Mouse (Mus musculus): Measurements from ENCODE around the gene Nfia. TPM values are rescaled to one million over a fixed set of nuclear protein-coding genes. Genes with fewer than 3 reads are reported as not detected.

Gene Nfia
- polyA plus RNA-seq, 1 experiment from 2014 or later: 37.2 TPM

DNA sequence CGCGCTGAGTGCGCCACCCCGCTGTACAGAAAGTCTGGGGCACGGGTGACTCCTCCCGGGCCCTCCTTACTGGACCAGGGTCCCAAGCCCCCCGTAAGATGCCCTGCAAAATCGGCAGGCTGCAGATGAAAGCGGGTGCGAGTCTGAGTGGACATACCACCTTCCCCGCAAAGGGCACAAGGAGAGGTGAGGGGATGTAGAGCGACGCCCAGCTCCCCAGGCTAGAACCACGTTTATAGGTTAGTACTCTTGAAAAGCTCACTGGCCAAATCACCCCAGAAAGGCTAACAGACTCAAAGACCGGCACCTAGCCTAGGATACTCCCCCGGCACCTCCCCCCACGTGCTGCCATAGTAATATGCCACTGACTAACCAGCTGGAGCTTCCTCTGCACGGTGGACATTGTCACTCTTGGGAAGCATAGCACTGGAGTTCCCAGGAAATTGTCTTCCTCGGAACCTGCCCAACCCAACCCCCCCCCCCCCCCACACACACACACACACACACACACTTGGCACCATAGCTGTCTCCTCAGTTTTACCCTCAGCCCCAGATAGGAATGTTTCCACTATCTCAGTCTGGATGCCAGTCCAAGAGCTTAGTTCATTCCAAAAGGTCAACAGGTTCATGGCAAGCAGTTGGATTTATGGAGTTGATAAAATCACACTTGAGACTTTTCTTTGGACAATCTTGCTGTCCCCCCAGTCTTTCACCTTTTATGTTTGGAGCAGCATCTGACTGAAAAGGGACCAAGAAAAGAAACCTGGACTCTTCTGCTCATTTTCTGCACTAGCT is 26.2 kb upstream of the Nfia start:
- WGBS: 6% methylated on average over 19 of the region's 19 CpGs
- ATAC-seq (ENCODE audit: low FRiP score, low TSS enrichment) (peak; percentile 52; the same call in 1 of the 2 replicates), DNase-seq (no peak)
- Histone ChIP-seq H3K4me3 (replicated peaks; ENCODE audit: low read depth, low read length) (peak overlapping the region; percentile 23), H3K4me1 (ENCODE audit: control insufficient read depth, insufficient read depth, low read length) (peaks cover 9% of the 10 kb centered on the region), H3K4me2 (ENCODE audit: low read length) (peak overlapping the region; percentile 71), H3K27ac (replicated peaks; ENCODE audit: low read depth, low read length) (no peak overlapping the region), H3K9ac (replicated peaks; ENCODE audit: low read length) (no peak overlapping the region; the same call in 1 of the 2 replicates), H3K36me3 (ENCODE audit: control insufficient read depth, insufficient read depth, low read length) (no peaks in the 10 kb centered on the region), H3K9me3 (ENCODE audit: control insufficient read depth, low read length) (no peaks in the 10 kb centered on the region), H3K27me3 (ENCODE audit: control insufficient read depth, insufficient read depth, low read length) (peaks cover 11% of the 10 kb centered on the region; the same call in 1 of the 2 replicates)

- Histone ChIP-seq H3K9me3 (ENCODE audit: control insufficient read depth, low read length) (no peaks in the 10 kb centered on the region), H3K4me3 (replicated peaks; ENCODE audit: low read depth, low read length) (no peak overlapping the region), H3K9ac (replicated peaks; ENCODE audit: low read length) (no peak overlapping the region), H3K4me1 (ENCODE audit: control insufficient read depth, insufficient read depth, low read length) (peaks cover 12% of the 10 kb centered on the region), H3K27me3 (ENCODE audit: control insufficient read depth, insufficient read depth, low read length) (peaks cover 48% of the 10 kb centered on the region), H3K27ac (replicated peaks; ENCODE audit: low read depth, low read length) (no peak overlapping the region), H3K4me2 (ENCODE audit: low read length) (no peak overlapping the region), H3K36me3 (ENCODE audit: control insufficient read depth, insufficient read depth, low read length) (no peaks in the 10 kb centered on the region)
- ATAC-seq (ENCODE audit: low FRiP score, low TSS enrichment): no peak
- 44% methylated on average over 4 of the region's 4 CpGs for WGBS
- no peak for DNase-seq
Observed at GRCm38 (mm10) chr4:97750401-97750800, 22.1 kb upstream of the Nfia start.

DNA sequence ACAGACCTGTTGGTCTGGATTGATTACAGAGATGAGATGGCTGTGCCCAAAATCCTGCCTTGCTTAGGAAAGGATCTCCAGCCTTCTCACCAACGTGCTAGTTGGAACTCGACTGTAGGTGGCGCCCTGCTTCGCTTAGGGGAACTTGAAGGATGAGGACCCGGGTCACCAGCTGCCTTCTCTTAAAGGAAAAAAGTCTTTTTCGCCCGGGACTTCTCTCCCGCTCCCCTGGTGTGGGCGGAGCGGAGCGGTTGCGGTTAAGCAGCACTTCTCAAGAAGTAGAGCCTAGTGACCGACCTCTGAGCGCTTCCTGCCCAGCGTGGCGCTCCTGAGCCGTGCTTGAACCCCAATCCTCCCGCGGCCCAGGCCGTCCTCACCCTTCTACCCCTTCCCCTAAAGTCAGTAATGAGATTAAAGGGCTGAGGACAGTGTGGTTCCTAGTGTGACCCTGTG is 21.5 kb upstream of the Nfia start:
- Histone ChIP-seq H3K27ac (replicated peaks; ENCODE audit: low read depth, low read length) (0 out of 2 replicates have a peak overlapping the region, but pooled peaks have one; percentile 37), H3K9me3 (ENCODE audit: control insufficient read depth, low read length) (no peaks in the 10 kb centered on the region), H3K4me3 (replicated peaks; ENCODE audit: low read depth, low read length) (peak overlapping the region; percentile 30), H3K27me3 (ENCODE audit: control insufficient read depth, insufficient read depth, low read length) (peaks cover 54% of the 10 kb centered on the region), H3K36me3 (ENCODE audit: control insufficient read depth, insufficient read depth, low read length) (no peaks in the 10 kb centered on the region), H3K4me1 (ENCODE audit: control insufficient read depth, insufficient read depth, low read length) (peaks cover 9% of the 10 kb centered on the region), H3K9ac (replicated peaks; ENCODE audit: low read length) (peak overlapping the region; percentile 30; the same call in 1 of the 2 replicates), H3K4me2 (ENCODE audit: low read length) (peak overlapping the region; percentile 60)
- ATAC-seq (ENCODE audit: low FRiP score, low TSS enrichment) (peak; percentile 72), DNase-seq (peak; percentile 93)
- WGBS: under 1% methylated on average over 20 of the region's 20 CpGs

DNA sequence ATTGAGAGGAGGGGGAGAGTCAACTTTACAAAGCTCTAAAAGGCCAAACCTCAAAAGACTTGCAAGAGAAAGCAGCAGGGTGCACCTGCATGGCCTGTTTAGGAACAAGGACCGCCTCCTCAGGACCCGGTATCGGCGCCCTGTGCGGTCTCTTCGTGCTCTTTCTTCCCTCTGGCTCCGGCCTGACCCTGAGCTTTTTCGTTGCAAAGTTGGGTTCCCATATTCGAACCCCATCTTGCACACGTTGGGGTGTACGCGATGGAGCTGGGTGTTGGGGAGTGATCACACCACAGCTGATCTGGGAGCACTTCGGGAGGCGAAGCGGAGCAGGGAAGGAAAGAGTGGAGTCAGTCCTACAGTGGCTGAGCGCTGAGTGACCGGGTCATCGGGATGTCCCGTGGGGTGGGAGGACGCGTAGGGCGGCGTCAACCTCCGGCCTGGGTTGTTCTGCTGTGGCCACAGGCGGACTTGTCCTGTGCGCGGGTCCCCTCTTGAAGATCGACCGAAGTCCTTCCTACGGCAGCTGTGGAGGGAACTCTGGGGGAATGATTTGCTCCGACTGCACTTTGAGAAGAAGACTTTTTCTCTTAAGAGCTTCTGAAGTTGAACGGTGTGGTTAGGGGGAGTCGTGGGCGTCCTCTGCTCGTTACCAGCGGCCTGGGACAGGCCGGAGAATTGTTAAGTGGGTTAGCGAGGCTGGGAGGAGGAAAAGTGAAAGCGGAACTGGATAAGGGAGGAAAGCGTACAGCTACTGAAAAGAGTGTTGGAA is 20.9 kb upstream of the Nfia start:
- H3K4me2 ChIP-seq (ENCODE audit: low read length): peak overlapping the region; percentile 60

GRCm38 (mm10) chr4:97752276-97753010 is 20.1 kb upstream of the Nfia start:
- Histone ChIP-seq H3K9ac (replicated peaks; ENCODE audit: low read length) (no peak overlapping the region), H3K4me3 (replicated peaks; ENCODE audit: low read depth, low read length) (peak overlapping the region; percentile 30; the same call in 1 of the 2 replicates), H3K27me3 (ENCODE audit: control insufficient read depth, insufficient read depth, low read length) (peaks cover 59% of the 10 kb centered on the region), H3K9me3 (ENCODE audit: control insufficient read depth, low read length) (no peaks in the 10 kb centered on the region), H3K4me1 (ENCODE audit: control insufficient read depth, insufficient read depth, low read length) (peaks cover 9% of the 10 kb centered on the region), H3K36me3 (ENCODE audit: control insufficient read depth, insufficient read depth, low read length) (no peaks in the 10 kb centered on the region), H3K27ac (replicated peaks; ENCODE audit: low read depth, low read length) (no peak overlapping the region), H3K4me2 (ENCODE audit: low read length) (peak overlapping the region; percentile 60)
- WGBS: 29% methylated on average over 5 of the region's 5 CpGs
- DNase-seq (no peak), ATAC-seq (ENCODE audit: low FRiP score, low TSS enrichment) (no peak)

More for the DNA sequence above, 20.9 kb upstream of the Nfia start:
- peak; percentile 48 for DNase-seq
- 2% methylated on average over 40 of the region's 40 CpGs for WGBS
- Histone ChIP-seq H3K9me3 (ENCODE audit: control insufficient read depth, low read length) (no peaks in the 10 kb centered on the region), H3K4me3 (replicated peaks; ENCODE audit: low read depth, low read length) (peak overlapping the region; percentile 30), H3K9ac (replicated peaks; ENCODE audit: low read length) (peak overlapping the region; percentile 30; the same call in 1 of the 2 replicates), H3K4me1 (ENCODE audit: control insufficient read depth, insufficient read depth, low read length) (peaks cover 9% of the 10 kb centered on the region), H3K36me3 (ENCODE audit: control insufficient read depth, insufficient read depth, low read length) (no peaks in the 10 kb centered on the region), H3K27me3 (ENCODE audit: control insufficient read depth, insufficient read depth, low read length) (peaks cover 59% of the 10 kb centered on the region), H3K27ac (replicated peaks; ENCODE audit: low read depth, low read length) (peak overlapping the region; percentile 37; the same call in 1 of the 2 replicates)
- ATAC-seq (ENCODE audit: low FRiP score, low TSS enrichment): peak; percentile 60

DNA sequence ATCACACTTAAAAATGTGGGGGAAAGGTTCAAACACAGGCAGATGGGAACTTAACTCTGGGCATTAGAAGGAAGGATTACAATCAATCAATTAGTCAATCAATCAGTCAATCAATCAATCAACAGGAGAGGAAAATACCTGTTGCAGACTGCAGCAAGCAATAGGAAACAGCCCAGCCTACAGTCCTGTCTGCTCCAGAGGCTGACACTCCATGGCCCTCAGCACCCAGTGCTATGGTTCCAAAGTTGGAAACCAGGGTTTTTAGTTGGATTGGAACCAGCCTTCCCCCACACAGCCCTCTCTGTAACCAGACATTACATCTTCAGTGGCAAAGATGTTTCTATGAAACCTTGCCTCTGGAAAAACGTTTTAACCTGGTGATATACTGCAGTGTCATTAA is 19.0 kb upstream of the Nfia start:
- WGBS: 8% methylated on average over 1 of the region's 1 CpGs
- Histone ChIP-seq H3K9ac (replicated peaks; ENCODE audit: low read length) (no peak overlapping the region), H3K27me3 (ENCODE audit: control insufficient read depth, insufficient read depth, low read length) (peaks cover 59% of the 10 kb centered on the region), H3K36me3 (ENCODE audit: control insufficient read depth, insufficient read depth, low read length) (no peaks in the 10 kb centered on the region), H3K4me3 (replicated peaks; ENCODE audit: low read depth, low read length) (no peak overlapping the region), H3K4me1 (ENCODE audit: control insufficient read depth, insufficient read depth, low read length) (peaks cover 15% of the 10 kb centered on the region), H3K27ac (replicated peaks; ENCODE audit: low read depth, low read length) (no peak overlapping the region), H3K9me3 (ENCODE audit: control insufficient read depth, low read length) (no peaks in the 10 kb centered on the region), H3K4me2 (ENCODE audit: low read length) (no peak overlapping the region)
- ATAC-seq (ENCODE audit: low FRiP score, low TSS enrichment) (no peak), DNase-seq (no peak)

DNA sequence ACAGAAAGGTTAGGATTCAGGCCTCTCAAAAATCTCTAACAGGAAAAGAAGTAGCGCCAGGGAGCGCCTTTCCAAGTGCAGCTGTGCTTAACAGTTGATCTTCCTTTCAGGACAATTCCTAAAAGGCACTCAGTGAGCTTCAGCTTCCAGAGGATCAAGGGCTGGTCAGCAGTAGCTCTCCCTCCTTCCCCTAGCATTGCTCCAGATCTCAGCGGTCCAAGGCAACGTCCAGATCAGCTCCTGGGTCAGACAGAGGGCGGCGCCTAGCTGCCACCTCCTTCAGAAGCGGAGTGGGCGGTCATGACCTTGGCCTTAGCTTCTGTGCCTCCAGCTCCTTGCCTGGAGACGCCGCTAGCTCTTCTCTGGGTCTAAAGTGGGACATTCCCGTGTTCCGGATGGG is 18.3 kb upstream of the Nfia start:
- Histone ChIP-seq H3K9me3 (ENCODE audit: control insufficient read depth, low read length) (no peaks in the 10 kb centered on the region), H3K27me3 (ENCODE audit: control insufficient read depth, insufficient read depth, low read length) (peaks cover 64% of the 10 kb centered on the region), H3K4me3 (replicated peaks; ENCODE audit: low read depth, low read length) (no peak overlapping the region), H3K9ac (replicated peaks; ENCODE audit: low read length) (no peak overlapping the region), H3K36me3 (ENCODE audit: control insufficient read depth, insufficient read depth, low read length) (no peaks in the 10 kb centered on the region), H3K4me1 (ENCODE audit: control insufficient read depth, insufficient read depth, low read length) (peaks cover 17% of the 10 kb centered on the region), H3K4me2 (ENCODE audit: low read length) (0 out of 2 replicates have a peak overlapping the region, but pooled peaks have one; percentile 2), H3K27ac (replicated peaks; ENCODE audit: low read depth, low read length) (no peak overlapping the region)
- no peak for ATAC-seq (ENCODE audit: low FRiP score, low TSS enrichment)
- no peak for DNase-seq
- WGBS: 12% methylated on average over 12 of the region's 12 CpGs

Measured in midbrain, embryonic 14.5 days (tissue).